Mouse (Mus musculus): Measurements from ENCODE around the gene Clec10a.
"Not testable (repeated sequence)": the region's sequence is repeated elsewhere in the genome, so short reads cannot be mapped to it uniquely, and the experiment has no call there.

Clec10a gene

GRCm38 (mm10) chr11:70155897-70156296 lies at the start of gene Clec10a:
Gene Clec10a, plus strand, starts transcription at chr11:70156197.
- DNase-seq (ENCODE audit: low read depth in 2 of 2, low spot score in 2 of 2) = not testable (repeated sequence)

DNA sequence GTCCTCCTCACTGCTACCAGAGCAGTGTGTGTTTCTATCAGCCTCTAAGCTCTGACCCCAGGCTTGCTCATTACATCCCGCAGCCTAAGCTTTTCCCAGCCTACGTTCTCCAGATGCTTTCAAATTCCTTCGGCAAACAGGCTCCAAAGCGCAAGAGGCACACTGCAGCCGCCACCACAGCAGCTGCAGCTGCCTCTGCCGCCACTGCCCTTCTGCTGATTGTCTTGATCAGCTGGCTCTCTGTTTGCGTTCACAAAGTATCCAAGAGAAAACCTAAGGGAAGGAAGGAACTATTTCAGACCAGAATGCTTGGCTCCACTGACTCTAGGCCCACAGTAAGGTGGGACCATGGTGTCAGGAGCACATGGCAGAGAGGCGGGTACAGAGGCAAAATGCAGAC lies 48.9 kb upstream of the Clec10a start:
- no peak for DNase-seq (ENCODE audit: low read depth in 2 of 2, low spot score in 2 of 2)

DNA sequence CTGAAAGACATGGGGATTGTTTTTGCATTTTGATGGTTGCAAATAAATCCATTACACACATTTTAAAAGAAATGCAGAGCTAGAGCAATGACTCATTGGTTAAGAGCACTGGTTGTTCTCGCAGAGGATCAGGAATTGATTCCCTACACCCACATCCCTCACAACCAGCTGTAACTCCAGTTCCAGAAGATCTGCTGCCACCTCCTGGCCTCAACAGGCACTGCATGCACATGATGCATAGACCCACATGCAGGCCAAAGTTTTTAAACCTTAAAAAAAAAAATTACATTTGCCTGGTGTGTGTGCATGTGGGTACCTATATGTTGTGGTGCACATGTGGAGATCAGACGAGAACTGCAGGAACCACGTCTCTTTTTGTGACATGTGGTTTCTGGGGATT lies 45.9 kb upstream of the Clec10a start:
- peak; percentile 23 to 46 for DNase-seq (ENCODE audit: low read depth in 2 of 2, low spot score in 2 of 2)

- no peak for DNase-seq (ENCODE audit: low read depth in 2 of 2, low spot score in 2 of 2)
Observed at GRCm38 (mm10) chr11:70114562-70114961, 41.4 kb upstream of the Clec10a start.

DNA sequence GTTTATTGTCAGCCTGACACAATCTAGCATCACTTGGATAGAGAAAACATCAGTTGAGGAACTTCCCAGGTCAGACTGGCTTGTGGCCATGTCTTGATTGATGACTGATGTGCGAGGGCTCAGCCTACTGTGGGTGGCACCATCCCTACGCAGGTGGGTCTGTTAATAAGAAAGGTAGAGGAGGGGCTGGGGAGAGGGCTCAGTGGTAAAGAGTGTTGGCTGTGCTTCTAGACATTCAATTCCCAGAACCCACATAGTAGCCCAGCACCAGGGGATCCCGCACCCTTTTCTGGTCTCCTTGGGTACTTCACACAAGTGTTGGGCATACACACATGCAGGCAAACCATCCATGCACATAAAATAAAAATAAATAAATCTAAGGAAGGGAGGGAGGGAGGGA lies 40.1 kb upstream of the Clec10a start:
- DNase-seq (ENCODE audit: low read depth in 2 of 2, low spot score in 2 of 2) = no peak

DNA sequence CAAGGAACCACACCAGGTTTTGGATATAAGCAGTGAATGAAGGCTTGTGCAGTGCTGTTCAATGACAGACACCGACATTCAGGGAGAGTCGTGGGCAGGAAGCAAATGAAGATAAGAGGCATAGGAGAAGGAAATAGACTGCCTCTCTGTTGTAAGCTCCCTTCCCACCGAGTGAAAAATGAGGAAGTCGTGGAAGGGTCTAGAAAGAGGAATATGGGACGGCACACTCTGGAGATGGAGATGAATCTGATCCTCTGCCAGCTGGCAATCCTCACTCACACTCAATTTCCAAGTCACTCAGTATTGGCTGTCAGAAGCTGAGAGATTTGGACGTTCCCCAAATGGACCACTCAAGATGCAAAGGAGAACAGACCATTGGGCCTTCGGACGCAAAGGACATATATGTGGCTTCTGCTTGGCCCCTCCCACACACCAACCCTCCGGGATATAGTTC lies 26.0 kb upstream of the Clec10a start, which contains the start of gene Mgl2:
Mgl2 (plus strand) TSS at position 404 of the 454 bp plus-strand sequence.
- no peak for DNase-seq (ENCODE audit: low read depth in 2 of 2, low spot score in 2 of 2)

GRCm38 (mm10) chr11:70135001-70135400 lies 21.0 kb upstream of the Clec10a start:
- DNase-seq (ENCODE audit: low read depth in 2 of 2, low spot score in 2 of 2) = not testable (repeated sequence)

- DNase-seq (ENCODE audit: low read depth in 2 of 2, low spot score in 2 of 2) = not testable (repeated sequence)
Observed at GRCm38 (mm10) chr11:70135925-70136324, 20.1 kb upstream of the Clec10a start.

GRCm38 (mm10) chr11:70139171-70139570 lies 16.8 kb upstream of the Clec10a start:
- no peak for DNase-seq (ENCODE audit: low read depth in 2 of 2, low spot score in 2 of 2)

DNA sequence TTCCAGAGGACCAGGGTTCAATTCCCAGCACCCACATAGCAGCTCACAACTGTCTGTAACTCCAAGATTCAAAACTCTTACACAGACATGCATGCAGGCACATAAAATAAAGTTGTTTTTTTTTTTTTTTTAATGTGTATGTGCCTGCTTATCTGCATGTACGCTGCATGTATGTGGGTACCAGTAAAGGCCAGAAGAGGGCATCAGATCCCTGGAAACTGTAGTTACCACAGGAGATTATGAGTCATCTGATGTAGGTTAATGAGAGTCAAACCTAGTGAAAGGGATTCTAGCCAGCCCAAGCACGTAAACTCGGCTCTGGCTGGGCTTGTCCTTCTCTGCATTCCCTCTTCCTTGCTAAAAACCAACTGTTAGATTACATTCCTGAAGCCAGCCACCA lies 4.9 kb upstream of the Clec10a start:
- DNase-seq (ENCODE audit: low read depth in 2 of 2, low spot score in 2 of 2) = no peak

DNA sequence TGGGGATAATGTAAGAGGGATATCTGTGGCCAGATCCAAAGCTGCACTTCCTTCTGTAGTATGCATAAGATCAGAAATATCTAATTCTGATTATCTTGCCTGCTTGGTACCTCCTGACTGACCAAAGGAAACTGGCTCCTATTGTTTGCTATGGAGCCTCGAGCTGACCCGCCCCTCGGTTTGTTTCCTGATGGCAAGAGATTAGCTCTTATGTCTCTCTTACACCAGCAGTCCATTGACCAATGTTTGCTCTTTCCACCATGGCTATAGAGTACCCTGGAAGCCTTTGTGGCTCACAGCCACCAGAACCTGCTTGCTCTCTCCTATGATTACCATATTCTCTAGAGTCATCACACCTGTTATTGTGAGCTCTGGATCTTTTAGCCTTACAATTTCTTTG lies 6.3 kb downstream of the Clec10a start:
- no peak for DNase-seq (ENCODE audit: low read depth in 2 of 2, low spot score in 2 of 2)

DNA sequence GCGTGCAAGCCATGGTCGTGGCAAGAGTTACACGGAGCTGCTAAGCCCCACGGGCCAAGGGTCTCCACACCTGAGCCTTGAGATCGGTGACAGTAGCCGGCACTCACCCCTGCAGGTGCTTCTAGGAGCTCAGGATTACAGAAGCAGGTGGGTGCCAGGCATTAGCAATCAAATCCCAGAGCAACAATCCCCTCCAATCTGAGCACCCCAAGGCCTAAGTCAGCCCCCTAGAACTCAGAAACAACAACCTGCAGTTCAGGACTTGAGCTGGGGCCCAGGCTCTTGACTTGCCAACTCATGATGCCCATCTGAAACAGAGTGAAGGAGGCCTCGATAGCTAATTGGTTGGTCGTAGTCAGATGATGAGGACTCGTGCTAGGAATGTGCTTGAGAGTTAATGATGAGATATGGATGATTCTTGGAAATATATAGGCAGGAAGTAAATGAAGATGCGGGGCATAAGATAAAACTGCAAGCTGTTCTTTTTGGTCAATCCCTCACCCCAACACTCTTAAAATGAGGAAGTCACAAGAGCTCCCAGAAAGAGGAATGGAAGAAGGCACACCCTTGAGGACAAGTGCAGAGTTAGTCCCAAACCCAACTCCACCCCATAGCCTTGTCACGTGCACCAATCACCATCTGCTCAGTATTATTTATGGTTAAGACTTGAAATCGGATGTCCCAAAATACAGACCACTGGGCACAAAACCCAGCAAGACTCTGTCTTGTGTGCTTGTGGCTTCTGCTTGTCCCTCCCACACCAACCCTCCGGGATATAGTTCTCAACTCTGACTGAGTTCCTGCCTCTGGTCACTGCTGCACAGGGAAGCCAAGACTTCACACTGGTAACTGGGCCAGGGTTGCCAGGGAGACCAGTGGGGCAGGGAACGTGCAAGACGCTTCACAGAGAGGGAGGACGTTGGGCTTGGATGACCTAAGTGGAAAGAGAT lies 10.2 kb downstream of the Clec10a start:
- no peak for DNase-seq (ENCODE audit: low read depth in 2 of 2, low spot score in 2 of 2)

GRCm38 (mm10) chr11:70168136-70168535 lies 12.1 kb downstream of the Clec10a start:
- DNase-seq (ENCODE audit: low read depth in 2 of 2, low spot score in 2 of 2) = no peak

- DNase-seq (ENCODE audit: low read depth in 2 of 2, low spot score in 2 of 2) = not testable (repeated sequence)
Observed at GRCm38 (mm10) chr11:70169471-70169870, 13.5 kb downstream of the Clec10a start.

DNA sequence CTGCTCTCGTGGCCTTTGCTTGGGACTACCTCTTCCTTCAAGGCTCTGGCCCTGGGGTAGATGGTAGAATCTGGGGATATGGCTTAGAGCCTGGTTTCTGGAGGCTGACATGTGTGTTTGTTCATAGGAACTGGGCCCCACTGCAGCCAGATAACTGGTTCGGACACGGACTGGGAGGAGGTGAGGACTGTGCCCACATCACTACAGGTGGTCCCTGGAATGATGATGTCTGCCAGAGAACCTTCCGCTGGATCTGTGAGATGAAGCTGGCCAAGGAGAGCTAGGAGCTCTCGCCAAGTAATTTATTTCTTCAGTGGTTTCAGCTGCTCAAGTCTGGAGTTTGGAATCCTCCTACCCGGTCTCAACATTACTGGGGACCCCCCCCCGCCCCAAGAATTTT lies 14.3 kb downstream of the Clec10a start:
- no peak for DNase-seq (ENCODE audit: low read depth in 2 of 2, low spot score in 2 of 2)

DNA sequence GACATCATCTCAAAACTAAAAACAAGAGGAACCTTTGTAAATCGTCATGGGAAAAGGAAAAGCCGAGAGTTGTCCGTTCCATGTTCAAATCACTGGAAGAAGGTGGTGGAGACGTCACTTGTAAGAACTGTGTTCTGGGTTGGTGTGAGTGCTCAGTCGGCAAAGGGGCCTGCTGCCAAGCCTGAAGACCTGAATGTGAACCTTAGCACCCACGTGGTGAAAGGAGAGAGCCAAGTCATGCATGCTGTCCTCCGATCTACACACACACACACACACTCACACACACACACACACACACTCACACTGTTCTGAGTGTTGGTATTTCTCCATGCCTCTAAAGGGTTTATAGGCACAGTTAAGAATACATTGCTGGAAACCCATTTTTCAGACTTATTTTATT lies 15.2 kb downstream of the Clec10a start:
- DNase-seq (ENCODE audit: low read depth in 2 of 2, low spot score in 2 of 2) = no peak

GRCm38 (mm10) chr11:70171847-70172246 lies 15.8 kb downstream of the Clec10a start:
- DNase-seq (ENCODE audit: low read depth in 2 of 2, low spot score in 2 of 2) = peak; percentile 13 to 39

DNA sequence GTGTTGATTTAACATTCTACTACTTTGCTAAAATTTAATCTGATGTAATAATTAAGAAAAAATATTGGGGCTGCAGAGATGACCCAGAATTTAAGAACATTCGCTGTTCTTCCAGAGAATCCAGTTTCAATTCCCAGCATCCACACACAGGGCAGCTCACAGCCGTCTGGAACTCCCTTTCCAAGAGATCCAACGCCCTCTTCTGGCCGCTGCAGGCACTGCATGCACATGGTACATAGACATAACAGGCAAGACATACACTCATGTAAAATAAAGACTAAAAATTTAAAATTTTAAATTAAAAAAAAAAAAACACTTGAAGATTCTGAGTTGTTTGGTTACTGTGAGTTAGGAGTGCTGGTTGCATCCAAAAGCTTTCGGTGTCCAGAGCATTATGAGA lies 16.3 kb downstream of the Clec10a start:
- no peak for DNase-seq (ENCODE audit: low read depth in 2 of 2, low spot score in 2 of 2)

DNA sequence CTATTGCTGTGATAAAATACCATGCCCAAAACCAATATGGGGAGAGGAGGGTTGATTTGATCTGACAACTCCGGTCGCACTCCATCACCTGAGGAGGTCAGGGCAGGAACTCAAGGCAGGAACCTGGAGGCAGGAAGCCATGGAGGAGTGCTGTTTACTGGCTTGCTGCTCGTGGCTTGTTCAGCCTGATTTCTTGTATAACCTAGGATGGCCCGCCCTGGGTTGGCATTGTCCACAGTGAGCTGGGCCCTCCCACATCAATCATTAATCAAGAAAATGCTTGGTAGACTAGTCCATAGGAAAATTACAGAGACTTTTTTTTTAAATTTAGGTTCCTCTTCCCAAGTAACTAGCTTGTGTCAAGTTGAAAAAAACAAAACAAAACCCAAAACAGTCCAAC lies 18.5 kb downstream of the Clec10a start:
- no peak for DNase-seq (ENCODE audit: low read depth in 2 of 2, low spot score in 2 of 2)

DNA sequence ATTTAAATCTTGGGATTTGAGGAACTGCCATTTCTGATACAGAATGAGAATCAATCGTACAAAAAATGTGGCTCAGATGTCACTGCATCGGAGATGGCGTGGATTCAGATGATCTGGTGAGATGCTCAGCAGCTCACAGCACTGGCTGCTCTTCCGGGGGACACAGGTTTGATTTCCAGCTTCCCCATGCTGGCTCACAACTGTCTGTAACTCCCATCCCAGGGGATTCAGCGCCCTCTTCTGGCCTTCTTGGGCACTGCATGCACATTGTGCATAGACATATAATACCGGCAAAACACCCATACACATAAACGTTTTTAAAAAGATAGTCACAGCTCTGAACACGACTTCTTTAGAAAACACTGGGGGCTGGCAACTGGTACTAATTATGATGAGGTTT lies 21.6 kb downstream of the Clec10a start:
- peak in 1 of 2 experiments; percentile 3 for DNase-seq (ENCODE audit: low read depth in 2 of 2, low spot score in 2 of 2)

GRCm38 (mm10) chr11:70178311-70178710 lies 22.3 kb downstream of the Clec10a start:
- no peak for DNase-seq (ENCODE audit: low read depth in 2 of 2, low spot score in 2 of 2)

GRCm38 (mm10) chr11:70178756-70179155 lies 22.8 kb downstream of the Clec10a start:
- DNase-seq (ENCODE audit: low read depth in 2 of 2, low spot score in 2 of 2) = no peak

GRCm38 (mm10) chr11:70179401-70179800 lies 23.4 kb downstream of the Clec10a start:
- no peak for DNase-seq (ENCODE audit: low read depth in 2 of 2, low spot score in 2 of 2)

All from CD8-positive naive resting alpha-beta T cell, adult 2 months (primary cell).